Mouse (Mus musculus) MEL (cell line): Measurements from ENCODE around the gene Cachd1. TPM values are rescaled to one million over a fixed set of nuclear protein-coding genes. Genes with fewer than 3 reads are reported as not detected.

Experiments used
- DNase-seq: peaks from one replicate; pipeline ENCODE4 v3.0.0; 2011; ENCODE audit warnings: low read depth, low spot score
- H3K27ac ChIP-seq: 2 replicates; pipeline ENCODE4 v1.5.1; 2012; ENCODE audit warnings: low read depth, mild to moderate bottlenecking, control low read depth, low read length, moderate library complexity; ENCODE audit not compliant: control insufficient read depth
- H3K27me3 ChIP-seq, 2 experiments: fragments of 150-350 bp in 1 of 2; sonication (generic) in 1 of 2; 2 replicates each; pipeline ENCODE4 v1.6.1; 2012; ENCODE audit warnings: low read length in 2 of 2, mild to moderate bottlenecking in 2 of 2, improper control_type of control experiment in 1 of 2, moderate library complexity in 1 of 2; ENCODE audit not compliant: insufficient read depth in 2 of 2, control insufficient read depth in 1 of 2
- H3K36me3 ChIP-seq, 2 experiments: 2 replicates each; pipeline ENCODE4 v1.6.1; 2012 to 2014; ENCODE audit warnings: low read length in 2 of 2, improper control_type of control experiment in 1 of 2, inconsistent platforms in 1 of 2, mild to moderate bottlenecking in 1 of 2; ENCODE audit not compliant: insufficient read depth in 2 of 2, control insufficient read depth in 1 of 2
- H3K4me1 ChIP-seq, 2 experiments: fragments of 150-350 bp in 1 of 2; sonication (generic) in 1 of 2; 2 replicates each; pipeline ENCODE4 v1.6.1; 2012; ENCODE audit warnings: low read length in 2 of 2, improper control_type of control experiment in 1 of 2, mild to moderate bottlenecking in 1 of 2; ENCODE audit not compliant: insufficient read depth in 2 of 2, control insufficient read depth in 1 of 2
- H3K4me3 ChIP-seq, 2 experiments: fragments of 150-350 bp in 1 of 2; sonication (generic) in 1 of 2; 2 replicates each; pipeline ENCODE4 v1.5.1; 2012; ENCODE audit warnings: low read depth in 2 of 2, low read length in 2 of 2, mild to moderate bottlenecking in 2 of 2, moderate library complexity in 2 of 2, control low read depth in 1 of 2, improper control_type of control experiment in 1 of 2; ENCODE audit not compliant: control insufficient read depth in 1 of 2, insufficient read depth in 1 of 2
- H3K79me2 ChIP-seq: 2 replicates; pipeline ENCODE4 v1.6.1; 2012; ENCODE audit warnings: mild to moderate bottlenecking, low read length, moderate library complexity; ENCODE audit not compliant: control insufficient read depth, poor library complexity, insufficient read depth
- H3K9ac ChIP-seq: 2 replicates; pipeline ENCODE4 v1.6.1; 2012; ENCODE audit warnings: low read depth, mild to moderate bottlenecking, control low read depth, low read length, moderate library complexity; ENCODE audit not compliant: control insufficient read depth, poor library complexity, severe bottlenecking
- H3K9me3 ChIP-seq: fragments of 150-350 bp; sonication (generic); replicated peaks from 2 replicates; pipeline ENCODE4 v1.6.1; 2012; ENCODE audit warnings: mild to moderate bottlenecking, low read length, improper control_type of control experiment, moderate library complexity; ENCODE audit not compliant: insufficient read depth
- BHLHE40 ChIP-seq: IDR thresholded peaks from 2 replicates; pipeline ENCODE4 v1.6.1; 2012; ENCODE audit warnings: low read depth, mild to moderate bottlenecking, inconsistent platforms, low read length, improper control_type of control experiment, borderline replicate concordance
- CHD1 ChIP-seq: IDR thresholded peaks from 2 replicates; pipeline ENCODE4 v1.6.1; 2012; ENCODE audit warnings: low read depth, mild to moderate bottlenecking, inconsistent platforms, low read length, improper control_type of control experiment
- CHD2 ChIP-seq: IDR thresholded peaks from 2 replicates; pipeline ENCODE4 v1.6.1; 2011; ENCODE audit warnings: low read length, improper control_type of control experiment
- CTCF ChIP-seq, 3 experiments: IDR thresholded peaks in 2 of 3; conservative IDR thresholded peaks in 1 of 3; 2 replicates each; pipeline ENCODE4 v1.5.1; 2011 to 2012; ENCODE audit warnings: low read length in 3 of 3, low read depth in 2 of 3, mild to moderate bottlenecking in 2 of 3, improper control_type of control experiment in 1 of 3, inconsistent platforms in 1 of 3, mixed read lengths in 1 of 3, moderate library complexity in 1 of 3; ENCODE audit not compliant: control insufficient read depth in 1 of 3, insufficient read depth in 1 of 3, poor library complexity in 1 of 3, severe bottlenecking in 1 of 3
- ELF1 ChIP-seq: IDR thresholded peaks from 2 replicates; pipeline ENCODE4 v1.6.1; 2014; ENCODE audit warnings: low read depth, mild to moderate bottlenecking, inconsistent platforms, low read length, improper control_type of control experiment, moderate library complexity
- EP300 ChIP-seq, 2 experiments: IDR thresholded peaks; 2 replicates each; pipeline ENCODE4 v1.6.1; 2011; ENCODE audit warnings: improper control_type of control experiment in 2 of 2, low read length in 2 of 2, low read depth in 1 of 2, mild to moderate bottlenecking in 1 of 2
- GABPA ChIP-seq: IDR thresholded peaks from 2 replicates; pipeline ENCODE4 v1.6.1; 2012; ENCODE audit warnings: low read depth, mild to moderate bottlenecking, inconsistent platforms, low read length, improper control_type of control experiment, moderate library complexity
- GATA1 ChIP-seq: IDR thresholded peaks from 2 replicates; pipeline ENCODE4 v1.6.1; 2011; ENCODE audit warnings: low read depth, low read length, improper control_type of control experiment
- JUND ChIP-seq: IDR thresholded peaks from 2 replicates; pipeline ENCODE4 v1.6.1; 2011; ENCODE audit warnings: low read depth, mild to moderate bottlenecking, improper control_type of control experiment, low read length
- MAZ ChIP-seq: IDR thresholded peaks from 2 replicates; pipeline ENCODE4 v1.6.1; 2012; ENCODE audit warnings: low read depth, mild to moderate bottlenecking, inconsistent platforms, low read length, improper control_type of control experiment
- MXI1 ChIP-seq: IDR thresholded peaks from 2 replicates; pipeline ENCODE4 v1.6.1; 2011; ENCODE audit warnings: mild to moderate bottlenecking, low read depth, low read length, improper control_type of control experiment
- MYC ChIP-seq: IDR thresholded peaks from 2 replicates; pipeline ENCODE4 v1.6.1; 2011; ENCODE audit warnings: low read depth, mild to moderate bottlenecking, low read length, improper control_type of control experiment, moderate library complexity
- NELFE ChIP-seq: IDR thresholded peaks from 2 replicates; pipeline ENCODE4 v1.6.1; 2011; ENCODE audit warnings: low read depth, low read length, improper control_type of control experiment
- POLR2A ChIP-seq, 2 experiments: IDR thresholded peaks; 2 replicates each; pipeline ENCODE4 v1.6.1; 2011 to 2012; ENCODE audit warnings: low read length in 2 of 2, mild to moderate bottlenecking in 2 of 2, control low read depth in 1 of 2, improper control_type of control experiment in 1 of 2, low read depth in 1 of 2, moderate library complexity in 1 of 2; ENCODE audit not compliant: control insufficient read depth in 1 of 2, insufficient read depth in 1 of 2, poor library complexity in 1 of 2
- POLR2AphosphoS2 ChIP-seq: IDR thresholded peaks from 2 replicates; pipeline ENCODE4 v1.6.1; 2011; ENCODE audit warnings: low read length, improper control_type of control experiment
- POLR2AphosphoS5 ChIP-seq: IDR thresholded peaks from 2 replicates; pipeline ENCODE4 v1.6.1; 2012; ENCODE audit warnings: low read depth, borderline replicate concordance, mild to moderate bottlenecking, inconsistent platforms, low read length, moderate library complexity, mixed read lengths
- RCOR1 ChIP-seq: IDR thresholded peaks from 2 replicates; pipeline ENCODE4 v1.6.1; 2012; ENCODE audit warnings: low read depth, mild to moderate bottlenecking, inconsistent platforms, low read length, improper control_type of control experiment
- SMC3 ChIP-seq: IDR thresholded peaks from 2 replicates; pipeline ENCODE4 v1.6.1; 2011; ENCODE audit warnings: low read depth, low read length, improper control_type of control experiment
- TBP ChIP-seq: IDR thresholded peaks from 2 replicates; pipeline ENCODE4 v1.8.0; 2011; ENCODE audit warnings: low read depth, low read length, improper control_type of control experiment
- TCF12 ChIP-seq: IDR thresholded peaks from 2 replicates; pipeline ENCODE4 v1.6.1; 2014; ENCODE audit warnings: low read depth, mild to moderate bottlenecking, inconsistent platforms, low read length, improper control_type of control experiment, moderate library complexity
- ZKSCAN1 ChIP-seq: IDR thresholded peaks from 2 replicates; pipeline ENCODE4 v1.6.1; 2012; ENCODE audit warnings: low read depth, mild to moderate bottlenecking, inconsistent platforms, low read length, improper control_type of control experiment, moderate library complexity
- ZMIZ1 ChIP-seq: IDR thresholded peaks from 2 replicates; pipeline ENCODE4 v1.6.1; 2012; ENCODE audit warnings: low read depth, mild to moderate bottlenecking, inconsistent platforms, low read length, improper control_type of control experiment, moderate library complexity
- ZNF384 ChIP-seq: IDR thresholded peaks from 2 replicates; pipeline ENCODE4 v1.6.1; 2012; ENCODE audit warnings: low read depth, mild to moderate bottlenecking, inconsistent platforms, low read length, improper control_type of control experiment
- polyA plus RNA-seq, 2 experiments: library from polyadenylated mRNA; stranded (reverse) in 1 of 2; unstranded in 1 of 2; fragments of >175 nt in 1 of 2; fragments of >200 nt in 1 of 2; gene quantifications; 2 replicates each; pipeline versions ENCODE4 v1.2.1 to v1.2.4; 2012; ENCODE audit warnings: low replicate concordance in 2 of 2, low read depth in 1 of 2; ENCODE audit not compliant: insufficient read length in 2 of 2, insufficient read depth in 1 of 2, missing spikeins in 1 of 2
- total RNA-seq: library from RNA; depleted of rRNA; stranded (reverse); fragments of 300-350 nt; gene quantifications from 2 replicates; pipeline ENCODE4 v1.2.3, GENCODE M21; 2012

Cachd1 gene
- total and polyA plus RNA-seq, 3 experiments: 4.0 to 15.8 TPM; not detected in 1

DNA sequence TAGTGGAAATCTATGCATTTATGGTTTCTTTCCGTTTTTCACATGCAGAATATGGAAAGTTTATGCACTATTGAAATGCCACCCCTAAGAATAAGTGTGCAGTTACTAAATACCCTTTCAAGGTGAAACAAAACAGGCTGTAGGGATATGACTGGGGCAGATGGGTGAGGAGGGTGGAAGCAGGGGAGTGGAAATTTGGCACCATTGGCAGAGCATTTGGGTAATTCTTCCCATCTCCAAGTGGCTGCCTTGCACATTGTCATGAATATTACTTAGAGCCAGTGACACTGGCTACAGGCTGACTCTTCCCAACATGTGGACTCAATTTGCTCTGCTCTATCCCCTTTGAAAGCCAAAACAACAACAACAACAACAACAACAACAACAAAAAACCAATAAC lies 77.0 kb downstream of the Cachd1 start (continued):
- TF ChIP-seq GABPA (no peak), BHLHE40 (no peak), ELF1 (no peak)

DNA sequence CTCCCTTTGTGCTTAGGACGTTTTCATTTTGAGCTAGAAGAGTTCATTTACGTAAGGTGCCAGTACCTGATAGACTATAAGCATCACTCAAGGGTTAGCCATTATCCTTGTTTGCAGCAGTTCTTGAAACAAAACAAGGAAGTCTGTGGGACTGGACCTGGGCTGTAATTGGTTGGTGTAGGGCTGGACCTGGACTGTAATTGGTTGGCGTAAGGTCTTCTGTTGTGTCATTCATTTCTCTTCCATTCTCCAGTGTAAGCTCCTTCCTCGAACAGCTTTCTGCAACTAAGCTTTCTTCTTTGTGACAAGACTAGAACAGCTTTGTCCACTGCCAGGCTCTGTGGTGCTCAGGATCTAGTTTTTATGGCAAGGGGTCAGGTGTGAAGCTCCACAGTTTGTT lies 78.9 kb downstream of the Cachd1 start:
- Histone ChIP-seq H3K4me1 (no peaks in the 10 kb centered on the region), H3K9me3 (no peaks in the 10 kb centered on the region), H3K4me3 (no peak overlapping the region), H3K9ac (no peak overlapping the region), H3K27me3 (no peaks in the 10 kb centered on the region), H3K27ac (no peak overlapping the region), H3K79me2 (no peaks in the 10 kb centered on the region), H3K36me3 (no peaks in the 10 kb centered on the region)
- DNase-seq: no peak
- TF ChIP-seq CHD1: no peak
- no peak for TF ChIP-seq MYC
- no peak for TF ChIP-seq ZNF384
- no peak for TF ChIP-seq POLR2AphosphoS5
- no peak for TF ChIP-seq JUND
- TF ChIP-seq SMC3: no peak
- no peak for TF ChIP-seq CTCF (IDR thresholded peaks at IDR 0.05 in 2 of 3, conservative IDR thresholded peaks at IDR 0.05 in 1 of 3; ENCODE audit: control insufficient read depth in 1 of 3, insufficient read depth in 1 of 3, low read depth in 2 of 3, low read length in 3 of 3, poor library complexity in 1 of 3, severe bottlenecking in 1 of 3)
- TF ChIP-seq TCF12: no peak
- TF ChIP-seq CHD2: no peak
- TF ChIP-seq ZMIZ1: no peak
- no peak for TF ChIP-seq GATA1
- TF ChIP-seq RCOR1: no peak
- no peak for TF ChIP-seq EP300 (IDR thresholded peaks at IDR 0.05; ENCODE audit: low read depth in 1 of 2, low read length in 2 of 2)
- TF ChIP-seq POLR2AphosphoS2: no peak
- no peak for TF ChIP-seq MXI1
- no peak for TF ChIP-seq POLR2A (IDR thresholded peaks at IDR 0.05; ENCODE audit: control insufficient read depth in 1 of 2, insufficient read depth in 1 of 2, low read depth in 1 of 2, low read length in 2 of 2, poor library complexity in 1 of 2)
- no peak for TF ChIP-seq ZKSCAN1
- no peak for TF ChIP-seq NELFE
- TF ChIP-seq TBP: no peak
- TF ChIP-seq MAZ: no peak
